Mouse (Mus musculus) liver, embryonic 16.5 days (tissue): ENCODE results near the gene Nfatc2. TPM values are rescaled to one million over a fixed set of nuclear protein-coding genes. Genes with fewer than 3 reads are reported as not detected.

Experiments used
- ATAC-seq: fragments of 200-750 bp; cut with Nextera tagmentation; 2 replicates; pipeline ENCODE4 v1.8.0; 2017; ENCODE audit warnings: low read depth, mild to moderate bottlenecking, moderate number of reproducible peaks, moderate library complexity
- H3K27ac ChIP-seq: fragments of 300-500 bp; sonication (generic); 2 replicates; pipeline ENCODE4 v1.5.1; 2014; ENCODE audit warnings: mild to moderate bottlenecking, low read length
- H3K27me3 ChIP-seq: fragments of 300-500 bp; sonication (generic); 2 replicates; pipeline ENCODE4 v1.6.1; 2014; ENCODE audit warnings: low read depth, low read length, mixed read lengths; ENCODE audit not compliant: control insufficient read depth, insufficient read depth
- H3K36me3 ChIP-seq: fragments of 300-500 bp; sonication (generic); 2 replicates; pipeline ENCODE4 v1.6.1; 2014; ENCODE audit warnings: mild to moderate bottlenecking; ENCODE audit not compliant: control insufficient read depth, insufficient read depth
- H3K4me1 ChIP-seq: fragments of 300-500 bp; sonication (generic); 2 replicates; pipeline ENCODE4 v1.6.1; 2014; ENCODE audit warnings: low read depth, low read length, mixed read lengths; ENCODE audit not compliant: control insufficient read depth
- H3K4me2 ChIP-seq: fragments of 300-500 bp; sonication (generic); 2 replicates; pipeline ENCODE4 v1.6.1; 2014; ENCODE audit warnings: low read depth, low read length, mixed read lengths
- H3K4me3 ChIP-seq: fragments of 300-500 bp; sonication (generic); 2 replicates; pipeline ENCODE4 v1.5.1; 2014; ENCODE audit warnings: low read depth, mild to moderate bottlenecking, low read length
- H3K9ac ChIP-seq: fragments of 300-500 bp; sonication (generic); 2 replicates; pipeline ENCODE4 v1.6.1; 2014; ENCODE audit warnings: low read depth, low read length
- H3K9me3 ChIP-seq: fragments of 300-500 bp; sonication (generic); replicated peaks from 2 replicates; pipeline ENCODE4 v1.6.1; 2016; ENCODE audit warnings: low read length; ENCODE audit not compliant: control insufficient read depth
- WGBS: fragments of 180-500 bp; shearing (Covaris S2); extraction: QIAGEN DNeasy Blood & Tissue Kit; methylation state at CpG from one replicate; pipeline ENCODE4 v1.1.7; 2014; ENCODE audit not compliant: insufficient replicate concordance; 5-methylcytosine and 5-hydroxymethylcytosine counted together
- polyA plus RNA-seq: library from polyadenylated mRNA; unstranded; fragments of >200 nt; fragmentation: Nextera tagmentation; extraction: Ambion mirVana; gene quantifications from 2 replicates; pipeline ENCODE4 v1.2.1, GENCODE M21; 2015

Gene Nfatc2
- polyA plus RNA-seq, 1 experiment from 2014 or later = 0.25 TPM

DNA sequence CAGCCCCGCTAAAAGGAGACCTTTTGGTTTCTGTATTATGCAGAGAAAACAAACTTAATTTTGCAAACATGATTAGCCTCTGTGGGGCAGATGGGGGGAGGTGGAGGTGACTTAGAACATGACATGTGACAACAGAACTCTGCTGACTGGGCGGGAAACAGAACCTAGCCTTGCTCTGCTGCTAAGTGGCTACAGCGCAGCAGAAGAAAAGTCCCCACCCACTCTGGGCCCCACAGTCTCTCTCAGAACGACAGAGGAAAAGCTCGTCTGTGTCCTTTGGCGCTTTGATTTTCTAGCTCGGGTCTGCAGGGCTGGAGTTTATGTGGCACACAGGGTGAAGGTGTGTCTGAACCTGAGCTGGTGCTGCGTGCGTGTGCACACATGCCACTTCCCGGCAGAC, 26.5 kb downstream of the Nfatc2 start:
- Histone ChIP-seq H3K27ac (no peak overlapping the region), H3K36me3 (no peaks in the 10 kb centered on the region), H3K9ac (no peak overlapping the region), H3K9me3 (no peaks in the 10 kb centered on the region), H3K4me3 (no peak overlapping the region), H3K4me1 (no peaks in the 10 kb centered on the region), H3K4me2 (no peak overlapping the region), H3K27me3 (peaks cover 2% of the 10 kb centered on the region)
- no peak for ATAC-seq
- WGBS = 42% methylated on average over 10 of the region's 10 CpGs

DNA sequence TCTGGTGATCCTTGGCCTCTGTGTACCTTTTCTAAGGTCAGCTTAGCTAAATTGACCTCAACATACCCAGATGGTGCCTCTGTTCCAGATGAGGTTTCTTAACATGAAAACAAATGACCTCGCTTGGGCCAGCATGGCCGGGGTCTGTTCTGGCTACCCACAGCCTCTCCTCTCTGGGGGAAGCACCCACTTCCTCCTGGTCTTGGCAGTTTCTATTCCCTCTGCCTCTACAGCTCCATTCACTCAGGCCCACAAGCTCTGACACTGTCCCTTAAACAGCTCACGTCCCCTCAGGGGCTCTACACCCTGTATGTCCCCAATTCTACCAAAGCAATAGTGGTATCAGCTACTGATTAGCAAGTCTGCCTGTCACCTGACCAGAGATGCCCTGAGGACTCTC, 27.6 kb downstream of the Nfatc2 start:
- no peak overlapping the region for H3K4me2 ChIP-seq
- H3K36me3 ChIP-seq = no peaks in the 10 kb centered on the region
- H3K4me3 ChIP-seq = no peak overlapping the region
- no peaks in the 10 kb centered on the region for H3K9me3 ChIP-seq
- no peak for ATAC-seq
- WGBS = 40% methylated on average over 3 of the region's 3 CpGs
- no peaks in the 10 kb centered on the region for H3K4me1 ChIP-seq
- no peaks in the 10 kb centered on the region for H3K27me3 ChIP-seq
- no peak overlapping the region for H3K9ac ChIP-seq
- no peak overlapping the region for H3K27ac ChIP-seq

DNA sequence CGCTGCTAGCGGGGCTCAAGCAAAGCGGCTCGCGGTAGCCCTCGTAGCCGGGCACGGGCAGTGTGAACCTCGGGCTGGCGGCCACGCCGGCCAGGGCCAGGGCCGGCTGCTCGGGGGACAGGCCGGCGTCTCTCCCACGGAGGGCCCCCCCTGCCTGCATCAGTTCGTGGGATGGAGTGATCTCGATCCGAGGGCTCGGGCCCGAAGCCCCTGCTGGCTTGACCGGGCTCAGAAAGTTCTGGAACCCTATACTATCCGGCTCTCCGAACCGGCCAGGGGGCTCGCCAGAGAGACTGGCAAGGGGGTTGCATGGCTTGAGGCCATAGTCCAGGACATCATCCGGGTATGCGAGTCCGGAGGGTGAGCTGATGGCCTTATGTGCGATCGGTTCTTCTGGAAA, 30.2 kb downstream of the Nfatc2 start:
- 84% methylated on average over 32 of the region's 32 CpGs for WGBS
- ATAC-seq = no peak

DNA sequence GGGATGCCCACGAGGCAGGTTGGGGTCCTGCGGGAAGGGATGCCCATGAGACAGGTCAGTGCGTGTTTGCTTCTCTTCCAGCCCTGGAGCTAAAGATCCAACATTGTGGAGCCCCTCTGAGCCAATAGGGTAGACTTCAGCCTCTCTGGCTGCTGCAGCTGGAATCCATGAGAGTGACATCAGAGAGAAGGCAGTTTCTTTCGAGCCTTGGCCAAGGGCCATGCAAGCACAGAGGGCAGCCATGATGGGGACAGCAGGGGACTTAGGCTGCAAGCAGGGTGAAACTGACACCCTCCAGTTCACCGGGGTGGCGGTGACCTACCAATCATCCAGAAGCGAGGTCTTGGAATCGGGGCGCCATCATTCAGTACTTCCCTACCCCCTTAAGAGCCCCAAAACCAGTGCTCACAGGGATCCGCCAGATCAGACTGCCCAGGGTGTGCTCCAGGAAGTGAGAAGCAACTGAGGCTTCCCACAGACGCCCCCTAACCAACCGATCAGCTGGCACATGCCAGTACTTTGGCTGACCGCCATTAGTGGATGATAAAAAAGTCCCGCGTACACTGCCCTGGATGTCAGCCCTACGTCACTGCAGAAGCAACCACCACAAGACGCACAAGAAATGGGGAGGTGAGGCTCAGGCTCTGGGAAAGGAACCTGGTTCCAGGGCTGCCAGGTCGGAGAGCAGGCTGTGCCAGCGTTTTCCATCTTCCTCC, 35.8 kb downstream of the Nfatc2 start:
- no peak overlapping the region for H3K4me3 ChIP-seq
- ATAC-seq = no peak
- no peak overlapping the region for H3K9ac ChIP-seq
- H3K27me3 ChIP-seq = peaks cover 3% of the 10 kb centered on the region; the same call in 1 of the 2 replicates
- H3K36me3 ChIP-seq = no peaks in the 10 kb centered on the region
- WGBS = 60% methylated on average over 19 of the region's 19 CpGs
- no peak overlapping the region for H3K4me2 ChIP-seq
- no peak overlapping the region for H3K27ac ChIP-seq
- H3K9me3 ChIP-seq = no peaks in the 10 kb centered on the region
- no peaks in the 10 kb centered on the region for H3K4me1 ChIP-seq

More for the DNA sequence above, 30.2 kb downstream of the Nfatc2 start:
- no peaks in the 10 kb centered on the region for H3K9me3 ChIP-seq
- H3K27me3 ChIP-seq = no peaks in the 10 kb centered on the region
- H3K27ac ChIP-seq = no peak overlapping the region
- H3K36me3 ChIP-seq = no peaks in the 10 kb centered on the region
- no peak overlapping the region for H3K9ac ChIP-seq
- H3K4me3 ChIP-seq = no peak overlapping the region
- no peaks in the 10 kb centered on the region for H3K4me1 ChIP-seq
- no peak overlapping the region for H3K4me2 ChIP-seq

DNA sequence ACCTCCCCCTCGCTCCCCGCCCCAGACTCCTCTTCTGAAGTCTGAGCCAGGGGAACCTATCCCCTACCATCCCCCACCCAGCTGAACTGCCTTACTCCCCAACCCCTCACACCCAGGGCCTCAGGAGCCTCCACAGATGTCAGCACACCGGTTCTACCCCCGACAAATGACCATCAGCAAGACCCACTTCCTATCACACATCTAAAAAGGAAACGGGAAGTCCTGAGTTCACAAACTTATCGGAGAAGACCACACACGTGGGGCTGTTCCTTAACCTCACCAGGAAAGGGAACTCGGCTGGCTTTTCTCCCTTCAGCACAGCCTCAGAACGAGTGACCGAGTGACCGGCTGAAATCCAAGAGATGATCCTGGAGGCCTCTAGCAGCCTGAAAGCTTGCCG, 38.3 kb downstream of the Nfatc2 start:
- no peak for ATAC-seq
- no peak overlapping the region for H3K9ac ChIP-seq
- H3K4me3 ChIP-seq = no peak overlapping the region
- H3K4me2 ChIP-seq = no peak overlapping the region
- no peaks in the 10 kb centered on the region for H3K4me1 ChIP-seq
- peaks cover 3% of the 10 kb centered on the region; the same call in 1 of the 2 replicates for H3K27me3 ChIP-seq
- H3K27ac ChIP-seq = no peak overlapping the region
- H3K9me3 ChIP-seq = no peaks in the 10 kb centered on the region
- WGBS = 6% methylated on average over 12 of the region's 12 CpGs
- no peaks in the 10 kb centered on the region for H3K36me3 ChIP-seq

DNA sequence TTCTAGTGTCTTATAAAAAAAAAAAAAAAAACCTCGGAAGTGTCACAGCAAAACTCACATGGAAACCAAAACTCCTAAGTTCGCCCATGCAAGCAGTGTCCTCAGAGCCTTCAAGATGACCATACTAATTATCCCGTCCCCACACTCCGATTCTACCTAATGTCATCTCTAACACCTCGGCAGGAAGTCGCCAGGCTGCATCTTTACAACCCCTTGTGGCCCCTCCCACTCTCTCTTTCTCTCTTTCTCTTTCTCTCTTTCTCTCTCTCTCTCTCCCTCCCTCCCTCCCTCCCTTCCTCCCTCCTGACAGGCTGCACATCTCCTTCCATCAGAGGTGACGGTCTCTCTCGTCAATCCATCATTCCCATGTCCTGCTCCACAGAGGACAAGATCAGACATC, 44.4 kb downstream of the Nfatc2 start:
- 35% methylated on average over 8 of the region's 8 CpGs for WGBS
- H3K27me3 ChIP-seq = peaks cover 7% of the 10 kb centered on the region; the same call in 1 of the 2 replicates

DNA sequence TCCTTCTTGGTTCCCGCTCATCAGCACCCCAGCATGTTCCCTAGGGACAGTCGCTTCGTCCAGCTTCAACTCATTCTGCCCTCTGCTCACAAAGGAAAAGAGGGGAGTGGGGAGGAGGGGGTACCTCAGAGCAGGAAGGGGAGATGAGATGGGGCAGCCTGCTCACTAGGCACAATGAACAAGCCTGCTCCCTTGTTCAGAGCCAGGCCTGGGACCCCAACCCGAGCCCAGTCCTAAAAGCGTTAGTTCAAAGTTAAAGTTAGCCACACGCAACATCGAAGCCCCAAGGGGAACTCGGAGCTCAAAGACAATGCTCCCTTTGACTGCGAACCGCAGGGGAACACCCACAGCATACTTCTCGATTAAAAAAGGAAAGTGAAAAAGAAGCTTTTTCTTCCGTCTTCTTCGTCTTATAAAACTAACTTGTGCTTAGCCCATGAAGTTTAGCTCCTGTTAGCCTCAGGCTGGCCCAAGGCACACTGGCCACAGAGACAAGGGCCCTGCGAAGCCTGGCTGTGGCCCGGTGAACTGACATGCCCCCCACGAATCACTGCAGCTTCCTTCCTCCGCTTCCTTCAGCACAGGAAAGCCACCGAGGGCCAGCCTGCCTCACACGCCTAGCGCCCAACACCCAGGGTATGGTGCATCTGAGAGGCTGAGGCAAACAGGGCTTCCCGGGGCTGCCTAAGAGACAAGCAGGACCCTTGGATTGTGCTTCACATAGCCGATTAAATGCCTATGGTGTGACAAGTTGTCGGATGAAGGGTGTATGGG, 45.4 kb downstream of the Nfatc2 start:
- no peaks in the 10 kb centered on the region; the same call in none of the 2 replicates for H3K4me1 ChIP-seq
- H3K4me2 ChIP-seq = no peak overlapping the region
- no peaks in the 10 kb centered on the region for H3K36me3 ChIP-seq
- no peak overlapping the region for H3K9ac ChIP-seq
- H3K27ac ChIP-seq = no peak overlapping the region
- ATAC-seq = no peak
- H3K9me3 ChIP-seq = no peaks in the 10 kb centered on the region
- H3K27me3 ChIP-seq = peaks cover 7% of the 10 kb centered on the region; the same call in 1 of the 2 replicates
- H3K4me3 ChIP-seq = no peak overlapping the region
- WGBS = 20% methylated on average over 23 of the region's 23 CpGs

More for the DNA sequence above, 44.4 kb downstream of the Nfatc2 start:
- H3K4me1 ChIP-seq = no peaks in the 10 kb centered on the region; the same call in none of the 2 replicates
- no peak overlapping the region for H3K4me3 ChIP-seq
- H3K4me2 ChIP-seq = no peak overlapping the region
- H3K27ac ChIP-seq = no peak overlapping the region
- H3K36me3 ChIP-seq = no peaks in the 10 kb centered on the region
- no peak for ATAC-seq
- no peak overlapping the region for H3K9ac ChIP-seq
- H3K9me3 ChIP-seq = no peaks in the 10 kb centered on the region

DNA sequence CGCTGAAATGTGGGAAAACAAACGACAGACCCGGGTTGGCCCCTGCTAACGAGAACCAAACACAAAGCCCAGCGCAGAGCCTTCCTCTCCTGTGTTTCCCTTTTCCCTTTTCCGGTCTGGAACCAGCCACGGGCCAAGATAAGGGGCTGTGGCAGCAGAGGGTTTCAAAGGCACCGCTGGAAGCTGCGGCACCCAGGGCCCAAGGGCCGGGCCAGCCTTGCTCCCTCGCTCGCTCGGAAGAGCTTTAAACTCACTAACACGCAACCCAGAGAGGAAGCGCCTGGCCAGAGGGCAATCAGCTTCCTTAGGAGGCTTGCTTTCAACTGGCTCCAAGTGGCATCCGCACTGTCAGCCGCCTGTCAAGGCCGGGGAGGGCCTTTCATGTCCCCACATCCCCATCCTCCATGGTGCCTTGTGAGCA, 47.9 kb downstream of the Nfatc2 start:
- Histone ChIP-seq H3K4me1 (no peaks in the 10 kb centered on the region; the same call in none of the 2 replicates), H3K36me3 (no peaks in the 10 kb centered on the region), H3K27me3 (peaks cover 7% of the 10 kb centered on the region; the same call in 1 of the 2 replicates), H3K9ac (no peak overlapping the region), H3K9me3 (no peaks in the 10 kb centered on the region), H3K4me3 (no peak overlapping the region), H3K27ac (no peak overlapping the region), H3K4me2 (no peak overlapping the region)
- 6% methylated on average over 18 of the region's 18 CpGs for WGBS
- peak; percentile 18 for ATAC-seq

DNA sequence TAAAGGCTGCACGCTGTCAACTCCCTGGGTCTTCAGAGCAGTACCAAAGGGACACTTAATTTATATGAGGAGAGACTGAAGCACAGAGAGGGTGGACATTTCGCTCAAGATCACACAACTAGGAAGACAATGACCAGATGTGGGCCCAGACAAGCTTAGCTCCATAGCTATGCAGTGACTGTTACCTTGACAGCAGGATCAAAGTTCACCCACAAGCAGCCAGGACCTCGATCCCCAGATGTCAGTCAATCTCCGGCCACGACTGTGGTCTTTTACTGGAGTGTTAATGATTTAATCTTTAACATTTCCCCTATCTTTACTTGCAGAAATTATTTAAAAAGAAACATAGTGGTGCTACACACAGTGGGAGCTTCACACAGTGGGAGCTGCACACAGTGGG, 49.1 kb downstream of the Nfatc2 start:
- no peak overlapping the region for H3K4me2 ChIP-seq
- H3K27ac ChIP-seq = no peak overlapping the region
- 21% methylated on average over 5 of the region's 5 CpGs for WGBS
- no peaks in the 10 kb centered on the region for H3K9me3 ChIP-seq
- peaks cover 7% of the 10 kb centered on the region; the same call in 1 of the 2 replicates for H3K27me3 ChIP-seq
- peak; percentile 45 for ATAC-seq
- no peak overlapping the region for H3K4me3 ChIP-seq
- H3K9ac ChIP-seq = no peak overlapping the region
- H3K36me3 ChIP-seq = no peaks in the 10 kb centered on the region
- H3K4me1 ChIP-seq = no peaks in the 10 kb centered on the region; the same call in none of the 2 replicates
